Mouse (Mus musculus): ENCODE results near the gene Rem2. TPM values are rescaled to one million over a fixed set of nuclear protein-coding genes. Genes with fewer than 3 reads are reported as not detected.

Rem2 gene
- 1.1 and 1.9 TPM in 2 replicates for polyA plus RNA-seq (2015; fragmentation: Nextera tagmentation; extraction: Ambion mirVana)

- peak within 1 kb of the TSS; percentile 46 for H3K4me3 ChIP-seq
- peaks cover 33% of the 10 kb centered on the region for H3K4me1 ChIP-seq (replicated peaks)
- peak within 1 kb of the TSS; percentile 87 for H3K4me2 ChIP-seq
- H3K36me3 ChIP-seq = no peaks in the 10 kb centered on the region
- ATAC-seq (replicated peaks; ENCODE audit: insufficient number of reproducible peaks, insufficient read depth, low FRiP score, low read depth) = peak; percentile 58
- H3K27me3 ChIP-seq = peaks cover 30% of the 10 kb centered on the region
- peak within 1 kb of the TSS; percentile 51 for H3K9ac ChIP-seq
- no peaks in the 10 kb centered on the region for H3K9me3 ChIP-seq (replicated peaks)
- H3K27ac ChIP-seq = no peak within 1 kb of the TSS
- 2% methylated on average over 23 of the region's 23 CpGs for WGBS
Measured at GRCm38 (mm10) chr14:54475941-54476844, at the start of gene Rem2. Gene Rem2 (plus strand): TSS chr14:54476100.

- WGBS = under 1% methylated on average over 48 of the region's 48 CpGs
- Histone ChIP-seq H3K9ac (peak within 1 kb of the TSS; percentile 87), H3K4me2 (peak within 1 kb of the TSS; percentile 73), H3K4me3 (peak within 1 kb of the TSS; percentile 92), H3K27ac (peak within 1 kb of the TSS; percentile 88), H3K4me1 (replicated peaks) (peaks cover 47% of the 10 kb centered on the region), H3K9me3 (replicated peaks) (no peaks in the 10 kb centered on the region), H3K36me3 (0 out of 2 replicates have a peak, but pooled peaks cover 4% of the 10 kb centered on the region), H3K27me3 (no peaks in the 10 kb centered on the region)
- ATAC-seq (replicated peaks; ENCODE audit: insufficient number of reproducible peaks, insufficient read depth, low FRiP score, low read depth) = peak; percentile 56
Measured at GRCm38 (mm10) chr14:54426689-54427398, 49.1 kb upstream of the Rem2 start, which contains the start of gene Mrpl52. Gene Mrpl52 (plus strand): TSS chr14:54426909.

- ATAC-seq (replicated peaks; ENCODE audit: insufficient number of reproducible peaks, insufficient read depth, low FRiP score, low read depth) = no peak
- Histone ChIP-seq H3K36me3 (0 out of 2 replicates have a peak, but pooled peaks cover 4% of the 10 kb centered on the region), H3K27ac (no peak overlapping the region), H3K4me2 (peak overlapping the region; percentile 73), H3K4me1 (replicated peaks) (peaks cover 50% of the 10 kb centered on the region), H3K9ac (no peak overlapping the region), H3K4me3 (peak overlapping the region; percentile 92), H3K27me3 (no peaks in the 10 kb centered on the region), H3K9me3 (replicated peaks) (no peaks in the 10 kb centered on the region)
- WGBS = 92% methylated on average over 7 of the region's 7 CpGs
Measured at GRCm38 (mm10) chr14:54427696-54428095, 48.2 kb upstream of the Rem2 start.

GRCm38 (mm10) chr14:54428421-54428820 lies 47.5 kb upstream of the Rem2 start:
- Histone ChIP-seq H3K4me3 (no peak overlapping the region), H3K36me3 (0 out of 2 replicates have a peak, but pooled peaks cover 4% of the 10 kb centered on the region), H3K27ac (no peak overlapping the region), H3K4me2 (no peak overlapping the region), H3K9ac (no peak overlapping the region), H3K27me3 (no peaks in the 10 kb centered on the region), H3K9me3 (replicated peaks) (no peaks in the 10 kb centered on the region), H3K4me1 (replicated peaks) (peaks cover 57% of the 10 kb centered on the region)
- WGBS = 82% methylated on average over 5 of the region's 5 CpGs
- no peak for ATAC-seq (replicated peaks; ENCODE audit: insufficient number of reproducible peaks, insufficient read depth, low FRiP score, low read depth)

- 0 out of 2 replicates have a peak, but pooled peaks cover 4% of the 10 kb centered on the region for H3K36me3 ChIP-seq
- ATAC-seq (replicated peaks; ENCODE audit: insufficient number of reproducible peaks, insufficient read depth, low FRiP score, low read depth) = no peak
- H3K4me3 ChIP-seq = no peak overlapping the region
- 44% methylated on average over 7 of the region's 7 CpGs for WGBS
- peaks cover 68% of the 10 kb centered on the region for H3K4me1 ChIP-seq (replicated peaks)
- no peaks in the 10 kb centered on the region for H3K27me3 ChIP-seq
- no peaks in the 10 kb centered on the region for H3K9me3 ChIP-seq (replicated peaks)
- peak overlapping the region; percentile 67 for H3K4me2 ChIP-seq
- H3K27ac ChIP-seq = peak overlapping the region; percentile 96
- H3K9ac ChIP-seq = 0 out of 2 replicates have a peak overlapping the region, but pooled peaks have one; percentile 92
Measured at GRCm38 (mm10) chr14:54429332-54430093, 46.4 kb upstream of the Rem2 start.

- ATAC-seq (replicated peaks; ENCODE audit: insufficient number of reproducible peaks, insufficient read depth, low FRiP score, low read depth) = no peak
- peak overlapping the region; percentile 96 for H3K27ac ChIP-seq
- H3K9me3 ChIP-seq (replicated peaks) = no peaks in the 10 kb centered on the region
- H3K4me2 ChIP-seq = peak overlapping the region; percentile 67
- peaks cover 73% of the 10 kb centered on the region for H3K4me1 ChIP-seq (replicated peaks)
- H3K36me3 ChIP-seq = 0 out of 2 replicates have a peak, but pooled peaks cover 4% of the 10 kb centered on the region
- 4% methylated on average over 18 of the region's 18 CpGs for WGBS
- H3K9ac ChIP-seq = peak overlapping the region; percentile 92
- peak overlapping the region; percentile 74 for H3K4me3 ChIP-seq
- no peaks in the 10 kb centered on the region for H3K27me3 ChIP-seq
Measured at GRCm38 (mm10) chr14:54430406-54431145, 45.3 kb upstream of the Rem2 start.

GRCm38 (mm10) chr14:54431334-54432077 lies 44.4 kb upstream of the Rem2 start, which contains the start of gene Mmp14:
Gene Mmp14 (plus strand): TSS chr14:54431612.
- peak within 1 kb of the TSS; percentile 96 for H3K27ac ChIP-seq

GRCm38 (mm10) chr14:54432078-54432836 lies 43.6 kb upstream of the Rem2 start:
- Histone ChIP-seq H3K9me3 (replicated peaks) (no peaks in the 10 kb centered on the region), H3K4me1 (replicated peaks) (peaks cover 66% of the 10 kb centered on the region), H3K9ac (peak overlapping the region; percentile 92), H3K27ac (peak overlapping the region; percentile 96), H3K36me3 (peaks cover 9% of the 10 kb centered on the region; the same call in 1 of the 2 replicates), H3K27me3 (no peaks in the 10 kb centered on the region), H3K4me3 (peak overlapping the region; percentile 74), H3K4me2 (peak overlapping the region; percentile 67)
- peak; percentile 27; the same call in 1 of the 2 replicates for ATAC-seq (replicated peaks; ENCODE audit: insufficient number of reproducible peaks, insufficient read depth, low FRiP score, low read depth)
- WGBS = 3% methylated on average over 54 of the region's 54 CpGs

More at GRCm38 (mm10) chr14:54431334-54432077, 44.4 kb upstream of the Rem2 start, which contains the start of gene Mmp14:
- ATAC-seq (replicated peaks; ENCODE audit: insufficient number of reproducible peaks, insufficient read depth, low FRiP score, low read depth) = peak; percentile 63
- Histone ChIP-seq H3K4me1 (replicated peaks) (peaks cover 67% of the 10 kb centered on the region), H3K27me3 (no peaks in the 10 kb centered on the region), H3K4me3 (peak within 1 kb of the TSS; percentile 74), H3K9ac (peak within 1 kb of the TSS; percentile 92), H3K4me2 (peak within 1 kb of the TSS; percentile 67), H3K9me3 (replicated peaks) (no peaks in the 10 kb centered on the region), H3K36me3 (peaks cover 5% of the 10 kb centered on the region; the same call in 1 of the 2 replicates)
- WGBS = under 1% methylated on average over 49 of the region's 49 CpGs
